Mouse (Mus musculus) megakaryocyte, embryonic 14.5 days (primary cell): ENCODE data around the gene Scn3b. TPM values are rescaled to one million over a fixed set of nuclear protein-coding genes. Genes with fewer than 3 reads are reported as not detected.

ENCODE experiments used
- H3K27me3 ChIP-seq: replicated peaks from 2 replicates; pipeline ENCODE3; 2012; ENCODE audit warnings: inconsistent platforms
- H3K36me3 ChIP-seq: replicated peaks from 2 replicates; pipeline ENCODE3; 2012; ENCODE audit warnings: low read length, inconsistent platforms, mixed read lengths
- H3K4me1 ChIP-seq: 2 replicates; pipeline ENCODE4 v1.6.1; 2012; ENCODE audit warnings: inconsistent platforms
- H3K4me3 ChIP-seq: replicated peaks from 2 replicates; pipeline ENCODE3; 2012; ENCODE audit warnings: moderate library complexity, mild to moderate bottlenecking, inconsistent platforms
- H3K9me3 ChIP-seq: 2 replicates; pipeline ENCODE4 v1.6.1; 2012; ENCODE audit warnings: inconsistent platforms
- FLI1 ChIP-seq: IDR thresholded peaks from 2 replicates; pipeline ENCODE4 v1.6.1; 2012; ENCODE audit warnings: low read length, inconsistent platforms, mixed read lengths
- GATA1 ChIP-seq: IDR thresholded peaks from 3 replicates; pipeline ENCODE4 v1.6.1; 2012; ENCODE audit warnings: mixed read lengths, low read length, inconsistent platforms, borderline replicate concordance
- polyA plus RNA-seq: library from polyadenylated mRNA; stranded (reverse); fragments of >175 nt; gene quantifications from 2 replicates; pipeline ENCODE4 v1.2.3, GENCODE M21; 2012; ENCODE audit warnings: low replicate concordance; ENCODE audit not compliant: insufficient read depth

Gene Scn3b
- polyA plus RNA-seq, 1 experiment, result not detected

DNA sequence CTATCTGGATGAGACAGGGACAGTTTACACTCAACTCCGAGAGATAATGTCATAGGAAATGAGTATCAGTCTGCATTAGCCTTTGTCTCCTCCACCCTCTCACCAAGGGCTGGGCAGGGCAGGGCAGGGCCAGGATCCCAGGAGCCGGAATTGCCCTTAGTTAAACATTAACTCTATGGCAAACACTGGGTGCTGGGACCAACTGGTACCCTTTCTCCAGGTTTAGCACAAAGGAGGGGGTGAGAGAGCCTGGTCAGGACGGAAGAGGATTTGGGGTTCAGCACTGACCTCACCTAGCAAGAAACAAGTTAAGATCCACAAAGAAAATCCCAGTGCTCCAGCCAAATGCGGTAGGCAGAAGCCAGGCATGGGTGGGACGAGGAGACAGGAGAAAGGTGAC, 54.2 kb downstream of the Scn3b start:
- H3K27me3 ChIP-seq, result no peaks in the 10 kb centered on the region
- H3K9me3 ChIP-seq, result no peaks in the 10 kb centered on the region
- peaks cover 83% of the 10 kb centered on the region for H3K4me1 ChIP-seq
- H3K4me3 ChIP-seq, result no peak overlapping the region
- no peak for TF ChIP-seq FLI1
- TF ChIP-seq GATA1, result no peak
- H3K36me3 ChIP-seq, result peaks cover 4% of the 10 kb centered on the region

GRCm38 (mm10) chr9:40323773-40324172, 54.8 kb downstream of the Scn3b start:
- Histone ChIP-seq H3K36me3 (peaks cover 4% of the 10 kb centered on the region), H3K4me3 (peak overlapping the region; percentile 73), H3K27me3 (no peaks in the 10 kb centered on the region), H3K4me1 (peaks cover 87% of the 10 kb centered on the region), H3K9me3 (no peaks in the 10 kb centered on the region)
- no peak for TF ChIP-seq GATA1
- TF ChIP-seq FLI1, result no peak

GRCm38 (mm10) chr9:40324232-40324792, 55.3 kb downstream of the Scn3b start:
- Histone ChIP-seq H3K9me3 (no peaks in the 10 kb centered on the region), H3K27me3 (no peaks in the 10 kb centered on the region), H3K4me3 (peak overlapping the region; percentile 73), H3K36me3 (peaks cover 4% of the 10 kb centered on the region), H3K4me1 (peaks cover 87% of the 10 kb centered on the region)
- TF ChIP-seq FLI1, result no peak
- TF ChIP-seq GATA1, result no peak

GRCm38 (mm10) chr9:40324826-40325225, 55.8 kb downstream of the Scn3b start:
- peaks cover 83% of the 10 kb centered on the region for H3K4me1 ChIP-seq
- H3K9me3 ChIP-seq, result no peaks in the 10 kb centered on the region
- TF ChIP-seq GATA1 (no peak), FLI1 (no peak)
- peak overlapping the region; percentile 38 for H3K4me3 ChIP-seq
- H3K27me3 ChIP-seq, result no peaks in the 10 kb centered on the region
- H3K36me3 ChIP-seq, result peaks cover 4% of the 10 kb centered on the region

DNA sequence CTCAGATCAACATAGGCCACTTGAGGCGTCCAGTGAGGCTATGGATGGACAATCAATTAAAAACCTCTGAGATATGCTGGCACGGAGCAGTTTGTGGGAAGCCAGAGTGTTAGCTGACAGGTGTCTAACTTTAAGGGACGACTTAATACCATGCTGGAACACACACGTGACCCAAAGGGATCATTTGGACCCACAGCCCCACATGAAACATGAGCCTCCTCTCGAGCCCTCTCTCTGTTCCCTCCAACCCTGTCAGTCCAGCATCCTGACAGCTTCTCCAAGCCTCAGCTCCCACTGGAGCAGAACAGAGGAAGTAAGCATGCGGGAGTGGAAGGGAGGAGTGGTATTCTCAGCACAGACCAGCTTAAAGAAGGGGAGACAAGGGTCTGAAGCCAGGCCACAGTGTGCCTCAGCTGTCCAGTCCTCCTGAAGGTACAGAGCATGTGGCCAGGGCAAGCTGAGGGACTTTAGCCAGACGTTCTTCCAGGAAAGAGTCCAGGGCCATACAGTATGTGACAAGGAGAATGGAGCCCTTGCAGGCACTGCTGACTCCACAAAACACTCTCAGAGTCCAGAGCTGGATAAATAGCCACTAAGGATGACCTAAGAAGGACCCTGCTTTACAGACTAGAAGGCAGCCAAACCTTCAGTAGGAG, 57.4 kb downstream of the Scn3b start:
- peaks cover 5% of the 10 kb centered on the region for H3K36me3 ChIP-seq

DNA sequence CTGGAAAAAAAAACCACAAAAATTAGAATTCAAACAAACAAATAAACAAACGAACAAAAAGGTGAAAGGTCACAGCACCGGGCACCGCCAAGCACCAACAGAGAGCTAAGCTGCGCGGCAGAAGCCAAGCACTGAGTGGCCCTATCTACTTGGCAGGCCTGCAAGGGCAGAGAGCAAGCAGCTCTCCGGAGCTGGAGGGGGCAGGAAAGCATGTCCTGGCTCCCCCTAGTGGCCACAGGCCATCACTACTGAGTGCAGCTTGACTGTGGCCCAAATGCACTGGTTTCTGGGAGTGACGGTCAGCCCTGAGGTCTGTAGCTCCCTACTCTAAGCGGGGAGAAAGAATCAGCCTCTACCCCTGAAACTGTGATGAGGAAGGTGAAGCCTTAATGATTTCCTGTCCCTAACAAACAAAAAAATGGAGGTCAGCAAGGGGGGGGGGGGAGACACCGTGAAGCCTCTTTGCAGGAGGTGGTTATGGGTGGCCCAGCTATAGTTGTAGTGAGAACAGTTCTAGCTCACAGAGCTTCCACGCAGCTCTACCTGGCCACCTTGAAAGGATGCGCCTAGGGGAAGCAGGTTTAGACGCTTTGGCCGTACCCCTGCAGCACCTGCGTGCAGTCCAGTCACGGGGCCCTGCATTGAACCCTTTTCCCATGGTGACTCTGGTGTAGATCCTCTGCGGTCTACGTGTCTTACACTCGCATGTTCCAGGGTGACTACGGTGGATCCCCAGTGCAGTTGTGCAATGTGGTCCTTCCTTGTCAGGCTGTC, 61.8 kb downstream of the Scn3b start:
- Histone ChIP-seq H3K4me3 (no peak overlapping the region), H3K36me3 (peaks cover 22% of the 10 kb centered on the region), H3K9me3 (no peaks in the 10 kb centered on the region), H3K27me3 (no peaks in the 10 kb centered on the region), H3K4me1 (peaks cover 35% of the 10 kb centered on the region)
- TF ChIP-seq FLI1 (no peak), GATA1 (no peak)

More for the DNA sequence above, 57.4 kb downstream of the Scn3b start:
- Histone ChIP-seq H3K4me3 (peak overlapping the region; percentile 69), H3K9me3 (no peaks in the 10 kb centered on the region), H3K27me3 (no peaks in the 10 kb centered on the region), H3K4me1 (peaks cover 75% of the 10 kb centered on the region)
- no peak for TF ChIP-seq FLI1
- TF ChIP-seq GATA1, result no peak

GRCm38 (mm10) chr9:40331411-40332286, 62.6 kb downstream of the Scn3b start:
- TF ChIP-seq GATA1, result no peak
- TF ChIP-seq FLI1, result no peak
- Histone ChIP-seq H3K27me3 (no peaks in the 10 kb centered on the region), H3K9me3 (no peaks in the 10 kb centered on the region), H3K4me3 (no peak overlapping the region), H3K4me1 (peaks cover 26% of the 10 kb centered on the region), H3K36me3 (peaks cover 22% of the 10 kb centered on the region)

DNA sequence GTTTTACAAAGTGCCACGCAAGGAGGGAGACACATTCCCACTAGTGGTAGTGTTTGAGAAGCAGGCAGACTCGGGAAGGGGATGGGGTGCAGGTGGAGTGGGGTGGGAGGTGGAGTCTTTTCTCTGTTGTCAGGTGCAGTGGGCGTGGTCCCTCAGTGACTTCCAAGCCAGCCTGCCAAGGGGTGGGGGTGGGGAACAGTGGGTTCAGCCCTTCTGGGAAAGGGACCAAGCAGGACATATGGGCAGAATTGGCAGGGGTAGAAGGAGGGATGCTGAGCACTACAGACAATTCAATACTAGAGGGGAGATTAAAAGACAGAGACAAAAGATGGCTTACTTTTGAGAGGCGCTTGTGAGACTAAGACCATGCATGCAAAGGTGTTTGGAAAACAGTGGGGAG, 63.3 kb downstream of the Scn3b start:
- TF ChIP-seq FLI1 (no peak), GATA1 (no peak)

More for the DNA sequence above, 63.3 kb downstream of the Scn3b start:
- H3K4me3 ChIP-seq, result no peak overlapping the region
- H3K36me3 ChIP-seq, result peaks cover 22% of the 10 kb centered on the region
- peaks cover 22% of the 10 kb centered on the region for H3K4me1 ChIP-seq
- H3K9me3 ChIP-seq, result no peaks in the 10 kb centered on the region
- H3K27me3 ChIP-seq, result no peaks in the 10 kb centered on the region
